Mouse (Mus musculus) olfactory bulb, adult 2 months (tissue): Measurements from ENCODE around the gene Cacna2d4.

ENCODE experiments used
- CTCF ChIP-seq: fragments of 200-500 bp; IDR thresholded peaks from 2 replicates; pipeline ENCODE4 v1.5.1; 2012; ENCODE audit warnings: low read depth, mild to moderate bottlenecking, low read length, moderate library complexity; ENCODE audit not compliant: insufficient read depth
- POLR2A ChIP-seq: fragments of 200-500 bp; IDR thresholded peaks from 2 replicates; pipeline ENCODE4 v1.6.1; 2012; ENCODE audit warnings: mild to moderate bottlenecking, low read depth, low read length, moderate library complexity; ENCODE audit not compliant: insufficient read depth

DNA sequence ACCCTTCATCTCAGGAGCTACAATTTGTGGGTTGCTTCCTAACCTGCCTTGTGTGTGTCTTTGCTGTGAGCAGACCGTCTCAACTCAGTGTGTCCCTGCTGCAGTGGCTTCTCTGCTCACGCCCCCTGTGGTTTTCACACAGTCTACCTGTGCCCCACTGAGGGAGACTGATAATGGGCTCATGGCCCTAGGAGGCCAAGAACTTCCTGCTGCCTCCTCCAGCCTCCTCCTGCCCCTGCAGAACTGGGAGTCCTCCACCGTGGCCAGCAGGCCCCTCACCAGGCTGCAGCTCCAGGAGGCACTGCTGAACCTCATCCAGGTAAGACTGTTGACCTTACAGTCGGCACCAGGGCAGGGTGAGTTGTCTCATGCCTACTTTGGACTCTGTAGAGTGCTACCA is 18.7 kb upstream of the Cacna2d4 start:
- no peak for TF ChIP-seq CTCF
- no peak for TF ChIP-seq POLR2A
